Comparison of ENCODE assay signal across 8 mouse cellular contexts in the genomic region with DNA sequence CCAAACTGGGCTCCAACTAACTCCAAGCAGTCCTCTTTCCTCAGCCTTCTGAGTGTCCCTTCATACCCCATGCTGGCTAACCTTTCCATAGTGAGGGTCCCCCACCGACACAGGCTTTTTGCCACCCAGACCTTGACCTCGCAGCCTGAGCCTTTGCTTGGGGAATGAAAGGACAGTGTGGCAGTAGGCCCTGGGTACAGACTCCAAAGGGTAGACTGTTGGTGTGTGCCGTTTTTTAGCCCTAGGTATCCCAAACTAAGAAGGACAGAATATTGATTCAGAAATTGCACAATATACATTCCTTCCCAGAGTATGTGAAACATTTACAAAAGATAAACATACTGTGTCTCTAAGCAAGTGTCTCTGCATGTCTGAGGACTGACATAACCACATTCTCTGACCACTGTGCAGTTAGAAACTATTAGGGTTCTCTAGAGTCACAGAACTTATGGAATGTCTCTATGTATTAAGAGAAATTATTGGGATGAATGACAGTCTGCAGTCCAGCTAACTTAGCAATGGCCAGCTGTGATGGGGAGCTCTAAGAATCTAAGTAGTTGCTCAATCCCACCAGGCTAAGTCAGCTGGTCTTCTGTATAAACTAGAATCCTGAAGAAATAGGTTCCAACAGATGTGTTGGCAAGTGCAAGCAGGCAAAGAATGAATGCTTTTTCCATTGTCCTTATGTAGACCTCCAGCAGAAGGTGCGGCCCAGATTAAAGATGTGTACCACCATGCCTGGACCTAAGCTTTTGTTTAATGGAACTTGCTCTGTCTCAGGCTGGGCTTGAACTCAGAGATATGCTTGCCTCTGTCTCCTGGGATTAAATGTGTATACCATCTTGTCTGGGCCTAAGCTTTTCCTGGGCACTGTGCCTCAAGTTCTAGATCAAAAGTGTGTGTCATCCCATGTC. TPM values are rescaled to one million over a fixed set of nuclear protein-coding genes. Genes with fewer than 3 reads are reported as not detected.
DNase-seq lines count a peak whose midpoint lies in the region; ATAC-seq and TF ChIP-seq lines count a peak whose summit lies in the region.

No protein-coding gene starts in this region.

- H3K9ac ChIP-seq in CH12.LX (ENCODE audit: insufficient read depth, low read depth) = peak overlapping the region; percentile 36
- H3K9ac ChIP-seq in limb, embryonic 11.5 days (ENCODE audit: low read length) = peak overlapping the region; percentile 64
- H3K9ac ChIP-seq in neural tube, embryonic 12.5 days = 0 out of 2 replicates have a peak overlapping the region, but pooled peaks have one; percentile 29

- ATAC-seq in limb, embryonic 11.5 days (ENCODE audit: insufficient number of reproducible peaks, low FRiP score, low TSS enrichment, low read depth) = peak; percentile 65
- peak; percentile 66 for ATAC-seq in neural tube, embryonic 12.5 days (ENCODE audit: low FRiP score, low read depth)

- WGBS in forebrain, embryonic 10.5 days = 39% methylated on average over 4 of the region's 4 CpGs
- 39% methylated on average over 4 of the region's 4 CpGs for WGBS in limb, embryonic 11.5 days
- WGBS in neural tube, embryonic 12.5 days = 42% methylated on average over 4 of the region's 4 CpGs

- peak overlapping the region; percentile 47 to 95 (median 68) for H3K4me3 ChIP-seq in CH12.LX (replicated peaks in 1 of 3; ENCODE audit: low read depth in 2 of 3, low read length in 2 of 3, poor library complexity in 1 of 3)
- peak overlapping the region; percentile 99 for H3K4me3 ChIP-seq in forebrain, embryonic 10.5 days
- peak overlapping the region; percentile 27 for H3K4me3 ChIP-seq in limb, embryonic 11.5 days (ENCODE audit: low read depth, low read length)
- peak overlapping the region; percentile 82 for H3K4me3 ChIP-seq in neural tube, embryonic 12.5 days

- dilution Hi-C loops in CH12.LX (cut with MboI; ENCODE audit: extremely low pct_ligation_motif_present, extremely low pct_unique_long_range_greater_than_20kb, low sequenced_read_pairs) = no loop called here

- no peak for TF ChIP-seq CTCF in CH12.LX (conservative IDR thresholded peaks at IDR 0.05 in 1 of 2, IDR thresholded peaks at IDR 0.05 in 1 of 2; ENCODE audit: low read depth in 2 of 2, low read length in 2 of 2)

- peak overlapping the region; percentile 42 for H3K4me2 ChIP-seq in CH12.LX (ENCODE audit: insufficient read depth, low read depth, poor library complexity, severe bottlenecking)
- H3K4me2 ChIP-seq in limb, embryonic 11.5 days (ENCODE audit: low read depth, severe bottlenecking) = peak overlapping the region; percentile 50
- H3K4me2 ChIP-seq in neural tube, embryonic 12.5 days (replicated peaks) = peak overlapping the region; percentile 79

- in situ Hi-C loops in CH12.LX (cut with MboI; ENCODE audit: low pct_ligation_motif_present, low pct_unique_long_range_greater_than_20kb, low sequenced_read_pairs) = no loop called here

- no peak for TF ChIP-seq POLR2A in CH12.LX (IDR thresholded peaks at IDR 0.05; ENCODE audit: low read depth, low read length)

- peaks cover 29% of the 10 kb centered on the region for H3K79me2 ChIP-seq in CH12.LX (replicated peaks; ENCODE audit: control insufficient read depth, extremely low read depth, insufficient read depth, poor library complexity, severe bottlenecking)

- DNase-seq in heart, adult 11 months = peak; percentile 82
- DNase-seq in heart, adult 18-20 months = no peak
- no peak for DNase-seq in CH12.LX (ENCODE audit: extremely low read depth)
- DNase-seq in forebrain, embryonic 10.5 days (ENCODE audit: extremely low spot score, low spot score) = no peak
- DNase-seq in limb, embryonic 11.5 days (ENCODE audit: low spot score) = no peak
- DNase-seq in embryo, embryonic 10 days (ENCODE audit: low spot score) = no peak
- DNase-seq in adrenal gland, adult 2 months = no peak

- H3K27me3 ChIP-seq in CH12.LX (replicated peaks) = no peaks in the 10 kb centered on the region
- no peaks in the 10 kb centered on the region for H3K27me3 ChIP-seq in forebrain, embryonic 10.5 days (ENCODE audit: poor library complexity, severe bottlenecking)
- H3K27me3 ChIP-seq in limb, embryonic 11.5 days (ENCODE audit: control insufficient read depth, insufficient read depth, low read length) = no peaks in the 10 kb centered on the region
- H3K27me3 ChIP-seq in neural tube, embryonic 12.5 days (replicated peaks) = no peaks in the 10 kb centered on the region

- TF ChIP-seq EP300 in CH12.LX (IDR thresholded peaks at IDR 0.05; ENCODE audit: low read length) = no peak

- no peak for TF ChIP-seq RAD21 in CH12.LX (IDR thresholded peaks at IDR 0.05; ENCODE audit: low read depth, low read length)

- peaks cover 0 to 7% of the 10 kb centered on the region in 2 experiments for H3K36me3 ChIP-seq in CH12.LX (replicated peaks in 1 of 2; ENCODE audit: control insufficient read depth in 1 of 2, insufficient read depth in 1 of 2, low read length in 1 of 2)
- H3K36me3 ChIP-seq in forebrain, embryonic 10.5 days (replicated peaks) = peaks cover 10% of the 10 kb centered on the region
- H3K36me3 ChIP-seq in limb, embryonic 11.5 days (ENCODE audit: control insufficient read depth, insufficient read depth, low read length) = no peaks in the 10 kb centered on the region
- H3K36me3 ChIP-seq in neural tube, embryonic 12.5 days = no peaks in the 10 kb centered on the region

- H3K27ac ChIP-seq in CH12.LX (ENCODE audit: insufficient read depth, low read depth) = no peak overlapping the region
- H3K27ac ChIP-seq in forebrain, embryonic 10.5 days = peak overlapping the region; percentile 96
- H3K27ac ChIP-seq in limb, embryonic 11.5 days (replicated peaks; ENCODE audit: low read depth, low read length) = peak overlapping the region; percentile 33; the same call in 1 of the 2 replicates
- H3K27ac ChIP-seq in neural tube, embryonic 12.5 days = no peak overlapping the region

- peaks cover 0 to 37% of the 10 kb centered on the region in 2 experiments; a peak in 2 of 4 replicates for H3K4me1 ChIP-seq in CH12.LX (ENCODE audit: control insufficient read depth in 1 of 2, insufficient read depth in 2 of 2)
- H3K4me1 ChIP-seq in forebrain, embryonic 10.5 days = peaks cover 38% of the 10 kb centered on the region
- peaks cover 3% of the 10 kb centered on the region; the same call in 1 of the 2 replicates for H3K4me1 ChIP-seq in limb, embryonic 11.5 days (ENCODE audit: control insufficient read depth, insufficient read depth, low read length)
- peaks cover 21% of the 10 kb centered on the region for H3K4me1 ChIP-seq in neural tube, embryonic 12.5 days

- no peaks in the 10 kb centered on the region for H3K9me3 ChIP-seq in CH12.LX (replicated peaks; ENCODE audit: low read length)
- no peaks in the 10 kb centered on the region for H3K9me3 ChIP-seq in forebrain, embryonic 10.5 days
- no peaks in the 10 kb centered on the region for H3K9me3 ChIP-seq in limb, embryonic 11.5 days (ENCODE audit: control insufficient read depth, low read length)
- no peaks in the 10 kb centered on the region for H3K9me3 ChIP-seq in neural tube, embryonic 12.5 days

TF ChIP-seq in CH12.LX, 34 proteins besides CTCF, POLR2A, EP300 and RAD21:
- TF ChIP-seq MAFK (IDR thresholded peaks at IDR 0.05; ENCODE audit: insufficient replicate concordance, low read length) = no peak
- TF ChIP-seq ELF1 (IDR thresholded peaks at IDR 0.05; ENCODE audit: low read depth, low read length) = no peak
- TF ChIP-seq ZC3H11A (IDR thresholded peaks at IDR 0.05; ENCODE audit: low read depth, low read length) = no peak
- TF ChIP-seq RCOR1 (conservative IDR thresholded peaks at IDR 0.05; ENCODE audit: low read depth, low read length) = no peak
- no peak for TF ChIP-seq E2F4 (IDR thresholded peaks at IDR 0.05; ENCODE audit: insufficient replicate concordance, low read depth, low read length)
- no peak for TF ChIP-seq NELFE (IDR thresholded peaks at IDR 0.05; ENCODE audit: low read depth, low read length)
- TF ChIP-seq MAX (IDR thresholded peaks at IDR 0.05; ENCODE audit: low read length) = no peak
- TF ChIP-seq MXI1 (IDR thresholded peaks at IDR 0.05; ENCODE audit: low read depth, low read length) = no peak
- TF ChIP-seq PAX5 (IDR thresholded peaks at IDR 0.05; ENCODE audit: low read length) = no peak
- TF ChIP-seq ZMIZ1 (IDR thresholded peaks at IDR 0.05; ENCODE audit: low read depth, low read length) = no peak
- no peak for TF ChIP-seq ZKSCAN1 (IDR thresholded peaks at IDR 0.05; ENCODE audit: borderline replicate concordance, low read depth, low read length)

RNA-seq across cellular contexts. Expression of a gene that starts 0.8 kb away (rescaled TPM):
- 10 to 100 TPM; 29.3 to 30.1 TPM for total RNA-seq in heart, adult 18-20 months (2021)
- 17.8 and 26.1 TPM in 2 replicates for total RNA-seq in CH12.LX (2012; rRNA removed)
- 45.3 and 45.7 TPM in 2 replicates for total RNA-seq in CH12.LX (2014; rRNA removed)
- 39.1 and 44.6 TPM in 2 replicates for polyA plus RNA-seq in CH12.LX (2012; ENCODE audit: insufficient read length, low read depth)
- polyA plus RNA-seq in forebrain, embryonic 10.5 days (2016; fragmentation: Nextera tagmentation; extraction: Ambion mirVana) = 24.6 and 26.6 TPM in 2 replicates
- 33.8 and 36.7 TPM in 2 replicates for polyA plus RNA-seq in limb, embryonic 11.5 days (2014; fragmentation: Nextera tagmentation; extraction: Ambion mirVana)
- polyA plus RNA-seq in neural tube, embryonic 12.5 days (2016; fragmentation: Nextera tagmentation; extraction: Ambion mirVana) = 38.7 and 39.9 TPM in 2 replicates
- total RNA-seq in adrenal gland, adult 2 months (2021) = 10 to 100 TPM; 37.0 to 48.0 TPM
- polyA plus RNA-seq in adrenal gland, adult 2 months (2012; rRNA removed) = 21.5 and 23.2 TPM in 2 replicates

Comparison
In these comparisons a context has a peak if more than half of its experiments do, and no peak if none do; other contexts are left out.
1. H3K27ac ChIP-seq: peak in forebrain, embryonic 10.5 days (single experiment) and limb, embryonic 11.5 days (single experiment); none in CH12.LX (single experiment) and neural tube, embryonic 12.5 days (single experiment).
2. H3K4me3 ChIP-seq: peak in every context shown above with its lines; median percentile 99 in forebrain, embryonic 10.5 days; 82 in neural tube, embryonic 12.5 days; 68 in CH12.LX; 27 in limb, embryonic 11.5 days.
3. Peak in every context shown above with its lines, with median percentiles within 50 percentile points of each other: H3K4me2 ChIP-seq and H3K9ac ChIP-seq.